Mouse (Mus musculus) hindbrain, embryonic 10.5 days (tissue): ENCODE data around the gene Ago3. TPM values are rescaled to one million over a fixed set of nuclear protein-coding genes. Genes with fewer than 3 reads are reported as not detected.

ENCODE experiments used
- DNase-seq: peaks from one replicate; pipeline ENCODE4 v3.0.0-alpha.2; 2017; ENCODE audit warnings: low spot score
- H3K27ac ChIP-seq: fragments of 300-500 bp; sonication (generic); 2 replicates; pipeline ENCODE4 v1.5.1; 2016; ENCODE audit warnings: mild to moderate bottlenecking, moderate library complexity
- H3K27me3 ChIP-seq: fragments of 300-500 bp; sonication (generic); 2 replicates; pipeline ENCODE4 v1.6.1; 2016; ENCODE audit warnings: mild to moderate bottlenecking; ENCODE audit not compliant: poor library complexity, insufficient read depth, severe bottlenecking
- H3K36me3 ChIP-seq: fragments of 300-500 bp; sonication (generic); 2 replicates; pipeline ENCODE4 v1.6.1; 2016; ENCODE audit warnings: mild to moderate bottlenecking, moderate library complexity
- H3K4me1 ChIP-seq: fragments of 300-500 bp; sonication (generic); replicated peaks from 2 replicates; pipeline ENCODE4 v1.6.1; 2016; ENCODE audit warnings: mild to moderate bottlenecking
- H3K4me3 ChIP-seq: fragments of 300-500 bp; sonication (generic); 2 replicates; pipeline ENCODE4 v1.5.1; 2016; ENCODE audit warnings: mild to moderate bottlenecking, moderate library complexity
- H3K9me3 ChIP-seq: fragments of 300-500 bp; sonication (generic); 2 replicates; pipeline ENCODE4 v1.6.1; 2016; ENCODE audit warnings: mild to moderate bottlenecking, moderate library complexity
- WGBS: fragments of 180-500 bp; shearing (Covaris S2); methylation state at CpG from one replicate; pipeline ENCODE4 v1.1.7; 2016; 5-methylcytosine and 5-hydroxymethylcytosine counted together
- polyA plus RNA-seq: library from polyadenylated mRNA; unstranded; fragments of >200 nt; fragmentation: Nextera tagmentation; extraction: Ambion mirVana; gene quantifications from 2 replicates; pipeline ENCODE4 v1.2.1, GENCODE M21; 2016

Gene Ago3
- polyA plus RNA-seq, 1 experiment from 2014 or later = 12.6 TPM

GRCm38 (mm10) chr4:126450268-126450667 lies 20.9 kb upstream of the Ago3 start:
- Histone ChIP-seq H3K27me3 (no peaks in the 10 kb centered on the region), H3K36me3 (peaks cover 99% of the 10 kb centered on the region), H3K27ac (no peak overlapping the region), H3K4me1 (no peaks in the 10 kb centered on the region), H3K9me3 (no peaks in the 10 kb centered on the region), H3K4me3 (no peak overlapping the region)
- no peak for DNase-seq
- WGBS = 82% methylated on average over 1 of the region's 1 CpGs

GRCm38 (mm10) chr4:126447126-126447525 lies 17.8 kb upstream of the Ago3 start:
- Histone ChIP-seq H3K4me1 (no peaks in the 10 kb centered on the region), H3K27ac (no peak overlapping the region), H3K27me3 (no peaks in the 10 kb centered on the region), H3K4me3 (no peak overlapping the region), H3K9me3 (no peaks in the 10 kb centered on the region), H3K36me3 (peaks cover 99% of the 10 kb centered on the region)
- 92% methylated on average over 7 of the region's 7 CpGs for WGBS
- no peak for DNase-seq

GRCm38 (mm10) chr4:126444528-126444927 lies 15.2 kb upstream of the Ago3 start:
- WGBS = 95% methylated on average over 3 of the region's 3 CpGs
- peaks cover 100% of the 10 kb centered on the region for H3K36me3 ChIP-seq
- no peak for DNase-seq
- no peak overlapping the region for H3K4me3 ChIP-seq
- H3K27me3 ChIP-seq = no peaks in the 10 kb centered on the region
- H3K9me3 ChIP-seq = no peaks in the 10 kb centered on the region
- H3K4me1 ChIP-seq = no peaks in the 10 kb centered on the region
- H3K27ac ChIP-seq = no peak overlapping the region

GRCm38 (mm10) chr4:126438261-126438660 lies 8.9 kb upstream of the Ago3 start:
- Histone ChIP-seq H3K4me1 (no peaks in the 10 kb centered on the region), H3K4me3 (no peak overlapping the region), H3K27me3 (no peaks in the 10 kb centered on the region), H3K9me3 (no peaks in the 10 kb centered on the region), H3K27ac (no peak overlapping the region), H3K36me3 (peaks cover 94% of the 10 kb centered on the region)
- 77% methylated on average over 5 of the region's 5 CpGs for WGBS
- no peak for DNase-seq

DNA sequence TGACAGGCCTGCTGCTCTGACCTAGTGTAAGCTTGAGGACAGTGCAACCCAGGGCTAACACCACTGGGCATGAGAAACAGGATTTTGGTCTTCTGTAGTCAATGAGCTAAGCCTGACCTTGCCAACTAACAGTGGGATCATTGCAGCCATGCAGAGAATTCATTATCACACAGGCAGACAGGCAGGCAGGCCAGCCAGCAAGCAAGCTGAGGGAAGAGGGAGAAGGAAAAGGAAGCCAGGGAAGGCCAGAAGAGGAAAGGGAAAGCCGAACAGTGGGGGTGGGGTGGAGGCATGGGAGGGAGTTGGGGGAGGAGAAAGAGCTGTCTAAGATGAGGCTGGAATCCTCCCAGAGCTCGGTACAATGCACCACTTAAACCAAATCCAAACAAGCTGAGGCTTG lies 6.9 kb upstream of the Ago3 start:
- Histone ChIP-seq H3K36me3 (peaks cover 80% of the 10 kb centered on the region), H3K4me3 (no peak overlapping the region), H3K9me3 (no peaks in the 10 kb centered on the region), H3K4me1 (no peaks in the 10 kb centered on the region), H3K27ac (no peak overlapping the region), H3K27me3 (no peaks in the 10 kb centered on the region)
- 53% methylated on average over 2 of the region's 2 CpGs for WGBS
- no peak for DNase-seq

DNA sequence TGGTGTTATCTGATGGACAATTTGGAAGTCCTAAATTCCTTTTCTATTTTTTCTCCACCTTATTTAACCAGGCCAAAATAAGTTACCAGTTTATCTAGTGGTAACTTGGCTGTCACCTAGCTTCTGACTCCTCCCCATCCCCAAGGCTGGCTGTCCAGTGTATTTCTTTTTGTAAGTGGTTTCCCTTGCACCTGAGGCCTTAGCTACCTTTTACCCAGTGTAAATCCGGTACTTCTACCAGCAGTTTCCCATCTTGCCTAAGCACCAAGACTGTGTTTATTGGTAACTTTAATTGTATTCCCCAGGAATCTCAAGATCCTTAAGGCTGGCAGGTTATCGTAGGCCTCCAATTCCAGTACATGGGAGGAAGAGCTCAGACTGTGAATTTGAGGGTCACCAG lies 4.7 kb upstream of the Ago3 start:
- H3K27ac ChIP-seq = no peak overlapping the region

GRCm38 (mm10) chr4:126433175-126433574 lies 3.8 kb upstream of the Ago3 start:
- Histone ChIP-seq H3K27ac (no peak overlapping the region), H3K27me3 (no peaks in the 10 kb centered on the region), H3K9me3 (no peaks in the 10 kb centered on the region), H3K4me3 (no peak overlapping the region), H3K4me1 (peaks cover 13% of the 10 kb centered on the region), H3K36me3 (peaks cover 49% of the 10 kb centered on the region)
- no peak for DNase-seq
- 90% methylated on average over 4 of the region's 4 CpGs for WGBS

More for the DNA sequence above, 4.7 kb upstream of the Ago3 start:
- 96% methylated on average over 2 of the region's 2 CpGs for WGBS
- Histone ChIP-seq H3K4me3 (no peak overlapping the region), H3K36me3 (peaks cover 58% of the 10 kb centered on the region), H3K9me3 (no peaks in the 10 kb centered on the region), H3K27me3 (no peaks in the 10 kb centered on the region), H3K4me1 (peaks cover 4% of the 10 kb centered on the region; the same call in 1 of the 2 replicates)
- no peak for DNase-seq

DNA sequence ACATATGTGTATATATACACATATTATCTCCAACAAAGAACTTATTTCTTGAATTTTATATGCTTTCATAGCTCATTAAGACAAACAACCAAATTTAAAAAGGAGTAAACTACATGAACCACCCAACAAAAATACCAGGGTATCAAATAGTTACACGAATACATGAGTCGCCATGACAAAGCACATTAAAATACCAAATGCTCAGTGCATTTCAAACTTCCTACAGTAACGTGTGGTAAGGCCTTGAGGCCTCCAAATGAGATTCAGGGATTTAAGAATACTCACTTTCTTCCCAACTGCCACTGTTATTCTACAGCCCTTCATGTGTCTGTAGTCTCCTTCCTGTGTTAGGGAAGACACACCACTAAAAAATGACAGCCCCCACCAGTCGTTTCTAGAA lies 2.4 kb upstream of the Ago3 start:
- no peak overlapping the region for H3K4me3 ChIP-seq
- peaks cover 35% of the 10 kb centered on the region for H3K36me3 ChIP-seq
- no peak overlapping the region for H3K27ac ChIP-seq
- no peak for DNase-seq
- no peaks in the 10 kb centered on the region for H3K9me3 ChIP-seq
- peaks cover 18% of the 10 kb centered on the region for H3K4me1 ChIP-seq
- 88% methylated on average over 4 of the region's 4 CpGs for WGBS
- H3K27me3 ChIP-seq = no peaks in the 10 kb centered on the region

DNA sequence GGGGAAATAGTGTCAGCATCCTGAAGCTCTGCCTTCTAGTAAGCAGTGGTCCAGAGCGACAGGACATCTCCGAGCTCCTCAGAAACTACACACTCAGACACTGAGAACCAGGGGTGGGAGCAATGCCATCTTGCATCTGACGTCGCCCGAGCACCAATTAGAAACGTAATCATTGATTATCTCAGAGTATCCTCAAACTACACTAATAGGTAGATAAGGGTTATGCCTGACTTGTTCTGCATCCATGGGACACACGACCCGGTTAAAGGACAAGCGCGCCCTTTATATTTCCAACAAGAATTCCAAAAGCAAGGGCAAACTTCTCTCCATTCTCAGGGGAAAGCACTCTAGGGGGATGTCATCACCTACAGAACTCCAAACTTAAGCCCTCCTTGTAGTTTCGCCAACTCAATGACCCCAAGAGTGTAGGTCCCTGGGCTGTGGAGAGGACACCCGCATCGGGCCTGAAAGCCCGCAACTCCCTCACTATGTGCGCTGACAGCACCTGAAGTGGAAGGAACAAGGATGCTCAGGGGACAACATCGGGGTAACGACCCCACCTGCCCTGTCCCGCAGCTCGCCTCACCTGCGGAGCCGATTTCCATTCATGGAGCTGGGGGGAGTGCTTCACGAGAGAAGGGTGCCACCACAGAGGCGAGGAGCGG lies 542 bp downstream of the Ago3 start:
- DNase-seq = peak; percentile 8
- 3% methylated on average over 24 of the region's 24 CpGs for WGBS

DNA sequence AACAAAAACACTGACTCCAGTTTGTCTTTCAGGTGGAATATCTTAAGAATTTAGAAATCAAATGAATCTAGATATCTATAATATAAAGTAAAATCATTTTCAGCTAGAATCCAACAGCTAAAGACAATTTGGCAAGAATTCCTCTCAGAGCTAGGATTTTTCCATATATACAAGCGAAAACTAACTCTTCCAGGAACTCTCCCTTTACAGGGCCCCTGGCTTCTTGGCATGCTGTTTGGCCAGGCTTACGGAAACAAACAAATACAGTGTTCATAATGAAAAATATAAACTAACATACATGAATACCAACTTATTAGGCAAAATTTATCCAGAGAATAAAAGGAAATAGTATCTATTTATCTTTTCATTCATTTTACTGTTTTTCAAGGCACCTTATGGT lies 5.5 kb downstream of the Ago3 start:
- no peak overlapping the region for H3K4me3 ChIP-seq
- WGBS = 96% methylated on average over 2 of the region's 2 CpGs
- no peaks in the 10 kb centered on the region for H3K9me3 ChIP-seq
- no peak for DNase-seq
- no peak overlapping the region for H3K27ac ChIP-seq
- H3K27me3 ChIP-seq = no peaks in the 10 kb centered on the region
- H3K36me3 ChIP-seq = peaks cover 7% of the 10 kb centered on the region; the same call in 1 of the 2 replicates
- H3K4me1 ChIP-seq = peaks cover 12% of the 10 kb centered on the region

More for the DNA sequence above, 542 bp downstream of the Ago3 start:
- H3K36me3 ChIP-seq = peaks cover 17% of the 10 kb centered on the region; the same call in 1 of the 2 replicates
- peak overlapping the region; percentile 75 for H3K4me3 ChIP-seq
- peaks cover 18% of the 10 kb centered on the region for H3K4me1 ChIP-seq
- H3K27ac ChIP-seq = peak overlapping the region; percentile 91
- H3K27me3 ChIP-seq = no peaks in the 10 kb centered on the region
- no peaks in the 10 kb centered on the region for H3K9me3 ChIP-seq

- no peaks in the 10 kb centered on the region for H3K4me1 ChIP-seq
- H3K27ac ChIP-seq = no peak overlapping the region
- DNase-seq = no peak
- H3K4me3 ChIP-seq = no peak overlapping the region
- no peaks in the 10 kb centered on the region for H3K9me3 ChIP-seq
- H3K36me3 ChIP-seq = 0 out of 2 replicates have a peak, but pooled peaks cover 2% of the 10 kb centered on the region
- H3K27me3 ChIP-seq = no peaks in the 10 kb centered on the region
Observed at GRCm38 (mm10) chr4:126415707-126416106, 13.6 kb downstream of the Ago3 start.

- H3K4me3 ChIP-seq = no peak overlapping the region
- H3K9me3 ChIP-seq = no peaks in the 10 kb centered on the region
- H3K27me3 ChIP-seq = no peaks in the 10 kb centered on the region
- DNase-seq = no peak
- H3K36me3 ChIP-seq = peaks cover 4% of the 10 kb centered on the region; the same call in 1 of the 2 replicates
- WGBS = 95% methylated on average over 3 of the region's 3 CpGs
- no peaks in the 10 kb centered on the region for H3K4me1 ChIP-seq
- H3K27ac ChIP-seq = no peak overlapping the region
Observed at GRCm38 (mm10) chr4:126412526-126412925, 16.8 kb downstream of the Ago3 start.

- 92% methylated on average over 9 of the region's 9 CpGs for WGBS
- Histone ChIP-seq H3K9me3 (no peaks in the 10 kb centered on the region), H3K4me1 (no peaks in the 10 kb centered on the region), H3K27ac (no peak overlapping the region), H3K27me3 (no peaks in the 10 kb centered on the region), H3K36me3 (peaks cover 37% of the 10 kb centered on the region), H3K4me3 (no peak overlapping the region)
- no peak for DNase-seq
Observed at GRCm38 (mm10) chr4:126371497-126371896, 57.9 kb downstream of the Ago3 start.

GRCm38 (mm10) chr4:126360069-126360468 lies 69.3 kb downstream of the Ago3 start:
- no peak for DNase-seq
- H3K4me3 ChIP-seq = no peak overlapping the region
- no peak overlapping the region for H3K27ac ChIP-seq
- no peaks in the 10 kb centered on the region for H3K4me1 ChIP-seq
- 92% methylated on average over 1 of the region's 1 CpGs for WGBS
- no peaks in the 10 kb centered on the region for H3K27me3 ChIP-seq
- H3K9me3 ChIP-seq = no peaks in the 10 kb centered on the region
- H3K36me3 ChIP-seq = peaks cover 77% of the 10 kb centered on the region
